Mouse (Mus musculus) ES-Bruce4 (cell line): ENCODE data around the gene Msi2. TPM values are rescaled to one million over a fixed set of nuclear protein-coding genes. Genes with fewer than 3 reads are reported as not detected.
A peak's percentile ranks its signal among the peaks of the same experiment; 100 is the strongest.

Experiments used
- H3K27ac ChIP-seq: 2 replicates; pipeline ENCODE4 v1.5.1; 2012; ENCODE audit warnings: low read length, inconsistent platforms; ENCODE audit not compliant: insufficient read depth
- H3K27me3 ChIP-seq: 2 replicates; pipeline ENCODE4 v1.6.1; 2012; ENCODE audit warnings: mild to moderate bottlenecking, low read length, inconsistent platforms; ENCODE audit not compliant: control insufficient read depth, poor library complexity, insufficient read depth, severe bottlenecking
- H3K36me3 ChIP-seq: 2 replicates; pipeline ENCODE4 v1.6.1; 2012; ENCODE audit warnings: inconsistent platforms, mild to moderate bottlenecking, low read length, moderate library complexity; ENCODE audit not compliant: control insufficient read depth, poor library complexity, insufficient read depth, severe bottlenecking
- H3K4me1 ChIP-seq: one replicate; pipeline ENCODE4 v1.8.1; 2011; ENCODE audit warnings: low read length; ENCODE audit not compliant: control insufficient read depth, insufficient read depth
- H3K4me3 ChIP-seq: 2 replicates; pipeline ENCODE4 v1.5.1; 2011; ENCODE audit warnings: low read depth, mild to moderate bottlenecking, low read length
- H3K9ac ChIP-seq: 2 replicates; pipeline ENCODE4 v1.6.1; 2012; ENCODE audit warnings: low read depth, mild to moderate bottlenecking, inconsistent platforms; ENCODE audit not compliant: poor library complexity, severe bottlenecking
- H3K9me3 ChIP-seq: replicated peaks from 2 replicates; pipeline ENCODE4 v1.6.1; 2012; ENCODE audit warnings: mild to moderate bottlenecking, low read length, inconsistent platforms; ENCODE audit not compliant: control insufficient read depth, poor library complexity, insufficient read depth, severe bottlenecking
- CTCF ChIP-seq: IDR thresholded peaks from one replicate; pipeline ENCODE4 v1.8.1; 2011; ENCODE audit warnings: low read depth, low read length
- EP300 ChIP-seq: IDR thresholded peaks from 2 replicates; pipeline ENCODE4 v1.6.1; 2011; ENCODE audit warnings: low read depth, low read length; ENCODE audit not compliant: insufficient read depth
- POLR2A ChIP-seq: IDR thresholded peaks from one replicate; pipeline ENCODE4 v1.8.1; 2011; ENCODE audit warnings: low read length; ENCODE audit not compliant: insufficient read depth
- polyA plus RNA-seq: library from polyadenylated mRNA; stranded (reverse); fragments of >200 nt; gene quantifications from 2 replicates; pipeline ENCODE4 v1.2.4, GENCODE M21; 2011; ENCODE audit warnings: low read depth; ENCODE audit not compliant: missing spikeins, insufficient read depth, insufficient read length

The Msi2 gene
- polyA plus RNA-seq, 1 experiment = 110 TPM

- Histone ChIP-seq H3K36me3 (no peaks in the 10 kb centered on the region), H3K27me3 (0 out of 2 replicates have a peak, but pooled peaks cover 2% of the 10 kb centered on the region), H3K9ac (no peak overlapping the region), H3K4me3 (no peak overlapping the region), H3K4me1 (no peaks in the 10 kb centered on the region), H3K9me3 (no peaks in the 10 kb centered on the region), H3K27ac (no peak overlapping the region)
- TF ChIP-seq EP300 (no peak), CTCF (no peak), POLR2A (no peak)
These were observed 21.4 kb upstream of the Msi2 start for GRCm38 (mm10) chr11:88739574-88740295.

- no peaks in the 10 kb centered on the region for H3K36me3 ChIP-seq
- H3K27ac ChIP-seq = no peak overlapping the region
- H3K9me3 ChIP-seq = no peaks in the 10 kb centered on the region
- no peaks in the 10 kb centered on the region for H3K27me3 ChIP-seq
- no peak overlapping the region for H3K9ac ChIP-seq
- TF ChIP-seq EP300 (no peak), CTCF (no peak), POLR2A (no peak)
- H3K4me1 ChIP-seq = no peaks in the 10 kb centered on the region
- no peak overlapping the region for H3K4me3 ChIP-seq
These were observed 11.1 kb upstream of the Msi2 start for GRCm38 (mm10) chr11:88729363-88729762.

- Histone ChIP-seq H3K36me3 (no peaks in the 10 kb centered on the region), H3K9ac (no peak overlapping the region), H3K27ac (no peak overlapping the region), H3K4me1 (no peaks in the 10 kb centered on the region), H3K9me3 (no peaks in the 10 kb centered on the region), H3K4me3 (no peak overlapping the region), H3K27me3 (no peaks in the 10 kb centered on the region)
- peak; percentile 85 for TF ChIP-seq CTCF
- no peak for TF ChIP-seq POLR2A
These were observed 10.2 kb upstream of the Msi2 start for GRCm38 (mm10) chr11:88728508-88728890.

- Histone ChIP-seq H3K4me1 (no peaks in the 10 kb centered on the region), H3K36me3 (no peaks in the 10 kb centered on the region), H3K9ac (no peak overlapping the region), H3K4me3 (no peak overlapping the region), H3K27me3 (no peaks in the 10 kb centered on the region), H3K27ac (no peak overlapping the region), H3K9me3 (no peaks in the 10 kb centered on the region)
- TF ChIP-seq POLR2A = no peak
These were observed 9.6 kb upstream of the Msi2 start for GRCm38 (mm10) chr11:88727768-88728507.

- TF ChIP-seq EP300 (no peak), POLR2A (no peak), CTCF (no peak)
- Histone ChIP-seq H3K27ac (no peak overlapping the region), H3K36me3 (no peaks in the 10 kb centered on the region), H3K9ac (no peak overlapping the region), H3K4me3 (no peak overlapping the region), H3K9me3 (no peaks in the 10 kb centered on the region), H3K4me1 (peaks cover 4% of the 10 kb centered on the region), H3K27me3 (no peaks in the 10 kb centered on the region)
These were observed 2.9 kb upstream of the Msi2 start for GRCm38 (mm10) chr11:88721144-88721636.
